Mouse (Mus musculus) bone marrow macrophage, adult 2 months (primary cell): ENCODE data around the gene Lrrc29.

Experiments
- CTCF ChIP-seq: IDR thresholded peaks from 2 replicates; pipeline ENCODE4 v1.5.1; 2012; ENCODE audit warnings: low read depth, mild to moderate bottlenecking, low read length, moderate library complexity
- POLR2A ChIP-seq: IDR thresholded peaks from 2 replicates; pipeline ENCODE4 v1.6.1; 2012; ENCODE audit warnings: mild to moderate bottlenecking, low read depth, low read length, borderline replicate concordance

DNA sequence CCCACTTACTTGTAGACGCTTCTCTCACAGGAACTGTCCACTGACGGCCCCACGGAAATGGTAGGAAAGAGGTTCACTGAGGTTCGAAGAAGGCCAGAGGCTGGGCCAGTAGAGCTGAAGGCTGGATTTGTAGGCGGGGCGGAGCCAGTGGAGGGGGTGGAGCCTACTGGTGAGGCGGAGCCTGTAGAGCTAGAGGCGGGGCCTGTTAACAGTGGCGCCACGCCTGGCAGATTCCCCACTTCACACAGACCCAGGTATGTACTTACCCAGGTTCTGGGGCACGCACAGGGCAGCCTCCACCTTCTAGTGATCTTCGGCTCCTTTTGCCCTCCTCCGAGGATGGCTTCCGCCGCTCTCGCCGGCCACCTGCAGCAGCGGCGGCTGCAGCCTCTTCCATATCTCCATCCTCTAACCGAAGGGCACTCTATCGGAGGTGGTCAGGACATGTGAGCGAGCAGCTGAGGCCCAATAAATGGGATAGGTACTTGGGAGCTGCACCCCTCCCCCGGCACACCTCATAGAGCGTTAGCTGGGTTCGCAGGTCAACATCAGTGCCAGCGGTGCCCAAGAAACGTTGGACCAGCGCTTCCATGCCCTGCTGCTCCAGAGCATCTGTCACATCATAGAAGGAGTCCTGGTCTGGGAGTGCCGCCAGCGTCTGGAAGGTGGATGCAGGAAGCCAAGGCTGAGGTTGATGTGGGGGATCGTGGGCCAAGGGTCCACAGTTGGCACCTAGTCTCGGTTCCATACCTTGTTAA lies 10.5 kb upstream of the Lrrc29 start:
- no peak for TF ChIP-seq CTCF
- no peak for TF ChIP-seq POLR2A
